Mouse (Mus musculus): ENCODE data around the gene Map4k2.
"Not testable (repeated sequence)": the region's sequence is repeated elsewhere in the genome, so short reads cannot be mapped to it uniquely, and the experiment has no call there.

Map4k2 gene

GRCm38 (mm10) chr19:6340524-6341452, at the start of gene Map4k2:
Map4k2 (plus strand) TSS chr19:6341135.
- DNase-seq (ENCODE audit: low read depth) = no peak

GRCm38 (mm10) chr19:6292262-6292661, 48.7 kb upstream of the Map4k2 start:
- no peak for DNase-seq (ENCODE audit: low read depth)

DNA sequence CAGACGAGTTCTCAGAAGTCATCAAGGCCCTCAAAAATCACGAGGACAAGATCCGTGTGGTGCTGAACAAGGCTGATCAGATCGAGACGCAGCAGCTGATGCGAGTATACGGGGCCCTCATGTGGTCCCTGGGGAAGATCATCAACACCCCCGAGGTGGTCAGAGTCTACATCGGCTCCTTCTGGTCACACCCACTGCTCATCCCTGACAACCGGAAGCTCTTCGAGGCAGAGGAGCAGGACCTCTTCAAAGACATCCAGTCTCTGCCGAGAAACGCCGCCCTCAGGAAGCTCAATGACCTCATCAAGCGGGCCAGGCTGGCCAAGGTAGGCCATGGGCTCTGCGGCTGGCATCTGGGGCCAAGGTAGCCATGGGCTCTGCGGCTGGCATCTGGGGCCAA, 46.6 kb upstream of the Map4k2 start:
- DNase-seq (ENCODE audit: low read depth) = no peak

- DNase-seq (ENCODE audit: low read depth) = no peak
Measured at GRCm38 (mm10) chr19:6296551-6297210, 44.3 kb upstream of the Map4k2 start.

- peak; percentile 78 for DNase-seq (ENCODE audit: low read depth)
Measured at GRCm38 (mm10) chr19:6297641-6298040, 43.3 kb upstream of the Map4k2 start.

DNA sequence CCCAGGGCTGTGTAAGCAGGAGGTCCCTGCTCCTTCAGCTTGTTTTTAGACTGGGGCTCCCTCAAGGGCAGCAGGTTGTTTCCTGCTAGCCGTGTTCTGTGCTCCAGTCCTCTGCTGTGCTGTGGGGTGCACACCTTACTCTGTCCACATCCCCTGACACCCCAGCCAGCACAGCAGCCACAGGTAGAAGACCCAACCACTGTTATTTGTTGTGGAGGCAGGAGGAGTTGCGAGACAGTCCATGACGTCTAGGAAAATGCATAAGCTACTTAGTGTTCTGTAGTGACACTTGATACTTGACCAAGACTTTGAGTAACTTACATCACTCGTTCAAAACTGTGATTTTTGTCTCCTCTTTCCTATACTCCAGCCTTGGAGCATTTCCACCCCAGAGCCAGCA, 41.9 kb upstream of the Map4k2 start:
- no peak for DNase-seq (ENCODE audit: low read depth)

DNA sequence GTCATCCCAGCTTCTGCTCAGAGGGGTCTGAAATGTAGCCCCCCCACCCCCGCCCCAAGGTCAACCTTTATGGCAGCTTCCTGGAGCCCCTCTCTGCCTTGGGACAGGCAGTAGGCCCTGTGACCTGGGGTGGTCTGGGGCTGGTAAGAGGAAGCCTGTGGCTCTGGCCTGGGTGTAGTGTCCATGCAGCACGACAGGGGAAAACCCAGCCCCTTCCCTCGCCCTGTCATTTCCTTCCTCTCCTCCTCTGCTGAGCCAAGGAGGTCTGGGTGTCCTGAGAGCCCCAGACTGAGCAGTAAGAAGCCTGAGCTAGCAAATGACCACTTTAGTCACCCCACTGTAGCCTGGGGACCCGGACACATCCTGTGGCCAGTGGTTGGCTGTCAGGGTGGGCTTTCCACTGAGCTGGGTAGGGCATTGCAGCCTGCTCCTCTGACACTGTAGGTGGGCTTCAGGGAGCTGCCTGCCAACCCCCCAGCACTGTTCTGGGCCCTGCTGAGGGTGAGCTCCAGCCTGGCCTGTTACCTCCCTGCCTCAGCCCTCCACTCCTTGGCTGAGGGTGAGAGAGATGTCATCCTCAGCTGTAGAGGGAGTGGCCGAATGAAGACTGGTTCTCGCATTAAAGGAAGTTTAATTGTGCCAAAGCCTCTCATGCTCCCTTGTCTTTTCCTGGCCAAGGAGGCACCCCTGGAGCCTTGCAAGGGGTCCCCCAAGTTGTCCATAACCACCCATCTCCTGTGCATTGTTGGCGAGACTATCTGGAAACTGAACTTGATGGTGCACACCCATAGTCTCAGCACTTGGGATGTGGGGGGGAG, 41.3 kb upstream of the Map4k2 start:
- DNase-seq (ENCODE audit: low read depth) = no peak

DNA sequence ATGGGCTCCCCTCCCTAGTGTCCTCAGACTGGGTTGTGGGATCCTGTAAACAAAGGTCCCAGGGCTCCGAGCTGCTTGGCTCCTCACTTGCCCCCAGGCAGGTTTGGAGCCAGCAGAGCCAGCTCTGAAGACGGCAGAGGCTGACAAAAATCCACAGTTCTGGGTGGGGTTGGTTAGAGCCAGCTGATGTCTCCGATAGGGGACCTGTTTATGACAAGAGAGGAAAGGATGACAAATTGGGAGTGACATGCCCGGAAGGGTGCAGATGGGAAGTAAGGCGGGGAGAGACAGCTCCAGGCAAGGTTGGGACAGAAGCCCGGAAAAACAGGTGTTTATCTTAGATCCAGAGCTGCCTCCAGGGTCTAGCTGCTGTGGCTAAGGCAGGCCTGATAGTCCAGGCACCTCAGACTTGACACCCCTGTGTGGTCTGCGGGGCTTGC, 40.5 kb upstream of the Map4k2 start:
- DNase-seq (ENCODE audit: low read depth) = no peak

DNA sequence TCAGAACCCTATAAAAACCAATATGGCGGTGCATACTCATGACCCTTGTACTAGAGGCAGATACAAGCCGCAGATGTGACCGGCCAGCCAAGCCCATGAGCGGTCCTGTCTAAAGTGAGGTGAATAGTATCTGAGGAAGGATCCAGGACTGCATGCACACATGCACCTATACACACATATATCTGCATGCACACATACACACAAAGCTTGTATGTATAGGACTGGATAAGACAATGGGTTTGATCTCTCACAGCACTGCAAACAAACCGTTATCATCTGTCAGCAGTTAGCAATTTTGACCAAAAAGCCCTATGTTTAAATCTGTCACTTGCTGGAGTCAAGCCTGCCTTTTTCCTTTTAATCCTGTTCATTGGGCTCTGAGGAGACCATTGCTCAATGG, 38.8 kb upstream of the Map4k2 start:
- DNase-seq (ENCODE audit: low read depth) = no peak

GRCm38 (mm10) chr19:6302522-6302921, 38.4 kb upstream of the Map4k2 start:
- DNase-seq (ENCODE audit: low read depth) = no peak

- no peak for DNase-seq (ENCODE audit: low read depth)
Measured at GRCm38 (mm10) chr19:6303831-6304230, 37.1 kb upstream of the Map4k2 start.

DNA sequence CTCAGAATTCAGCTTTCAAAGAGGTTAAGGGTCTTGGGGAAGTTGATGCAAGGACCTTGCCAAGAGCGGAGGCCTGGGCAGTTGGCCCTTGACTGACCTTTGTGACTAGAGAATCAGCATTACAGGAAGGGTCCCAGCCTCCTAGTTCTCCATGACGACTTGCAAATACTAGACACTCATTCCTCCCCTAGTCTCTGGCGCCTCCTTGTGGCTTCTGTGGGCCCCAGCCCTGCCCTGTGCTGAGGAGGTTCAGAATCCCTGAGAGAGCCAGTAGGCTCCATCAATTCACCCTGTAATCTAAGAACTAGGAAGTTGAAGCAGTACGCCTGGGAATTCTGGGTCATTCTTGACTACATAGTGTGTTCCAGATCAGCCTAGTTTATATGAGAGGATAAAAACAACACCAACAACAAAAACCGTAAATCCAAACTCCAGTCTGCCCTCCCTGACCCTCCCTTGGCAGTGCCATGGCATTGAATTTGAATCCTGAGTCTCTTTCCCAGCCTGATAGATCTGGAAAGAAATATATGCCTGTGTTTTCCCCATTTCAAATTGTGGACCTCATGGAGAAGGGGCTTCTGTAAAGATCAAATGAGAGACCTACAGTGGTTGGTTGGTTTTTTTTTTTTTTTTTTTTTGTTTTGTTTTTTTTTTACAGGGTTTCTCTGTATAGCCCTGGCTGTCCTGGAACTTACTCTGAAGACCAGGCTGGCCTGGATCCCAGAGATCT, 36.0 kb upstream of the Map4k2 start:
- peak; percentile 95 for DNase-seq (ENCODE audit: low read depth)

DNA sequence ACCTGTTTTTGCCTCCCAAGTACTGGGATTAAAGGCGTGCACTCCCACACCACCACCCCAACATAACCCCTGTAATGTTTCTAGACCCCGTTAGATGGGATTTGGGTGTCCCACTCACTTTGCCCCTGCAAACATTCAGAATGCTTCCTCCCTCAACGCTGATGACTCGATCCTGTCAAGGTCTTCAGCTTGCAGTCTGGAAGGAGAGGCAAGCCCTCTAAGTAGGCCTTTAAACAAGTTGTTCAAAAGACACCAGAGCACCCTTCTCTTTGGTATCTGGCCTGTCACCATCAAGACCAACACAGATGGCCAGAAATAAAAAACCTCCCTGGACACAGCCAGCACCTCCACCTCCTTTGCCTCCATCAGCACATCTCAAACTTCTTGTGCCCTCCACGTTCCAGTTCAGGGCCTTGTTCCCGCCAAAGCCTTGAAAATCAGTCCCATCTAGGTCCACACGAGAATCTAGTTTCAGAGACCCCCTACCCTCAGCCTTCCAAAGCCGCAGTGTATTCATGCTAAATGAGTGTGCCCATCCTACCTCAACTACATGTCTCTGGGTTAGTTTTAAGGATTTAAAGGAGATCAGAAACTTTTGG, 35.3 kb upstream of the Map4k2 start:
- no peak for DNase-seq (ENCODE audit: low read depth)

DNA sequence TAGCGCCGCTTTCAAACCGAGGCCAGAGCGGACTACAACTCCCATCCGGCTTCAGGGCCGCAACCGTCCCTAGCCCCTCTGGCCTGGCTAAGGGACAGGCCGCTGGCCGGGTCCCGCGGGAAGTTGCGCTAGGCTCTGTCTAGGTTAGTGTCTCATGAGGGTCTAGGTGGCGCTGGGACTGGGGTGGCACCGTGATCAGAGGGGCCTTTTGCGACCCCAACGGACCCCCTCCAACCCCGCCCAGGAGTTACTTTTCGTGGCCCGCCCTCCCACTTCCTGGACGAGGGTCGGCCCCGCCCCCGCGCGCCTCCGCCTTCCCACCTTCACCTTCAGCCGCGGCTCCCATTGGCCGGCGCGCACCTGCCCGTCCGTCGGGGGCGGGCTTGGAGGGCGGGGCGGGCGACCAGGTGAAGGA, 34.8 kb upstream of the Map4k2 start, which contains the start of gene Cdc42bpg:
TSS of gene Cdc42bpg (plus strand) at position 320 of the 415 bp plus-strand sequence.
- peak; percentile 68 for DNase-seq (ENCODE audit: low read depth)

DNA sequence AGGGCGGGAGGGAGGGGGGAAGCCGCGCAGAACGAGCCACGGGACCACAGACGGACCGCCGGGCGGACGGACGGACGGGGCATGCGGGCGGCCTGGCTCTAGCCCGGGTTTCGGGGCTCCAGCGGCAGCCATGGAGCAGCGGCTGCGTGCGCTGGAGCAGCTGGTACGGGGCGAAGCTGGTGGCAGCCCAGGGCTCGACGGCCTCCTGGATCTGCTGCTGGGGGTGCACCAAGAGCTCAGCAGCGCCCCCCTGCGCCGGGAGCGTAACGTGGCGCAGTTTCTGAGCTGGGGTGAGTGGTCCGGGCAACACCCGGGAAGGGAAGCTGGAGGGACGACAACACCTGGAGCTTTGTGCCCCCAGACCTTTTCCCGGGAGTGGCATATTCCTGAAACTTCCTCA, 34.3 kb upstream of the Map4k2 start:
- DNase-seq (ENCODE audit: low read depth) = peak; percentile 82

DNA sequence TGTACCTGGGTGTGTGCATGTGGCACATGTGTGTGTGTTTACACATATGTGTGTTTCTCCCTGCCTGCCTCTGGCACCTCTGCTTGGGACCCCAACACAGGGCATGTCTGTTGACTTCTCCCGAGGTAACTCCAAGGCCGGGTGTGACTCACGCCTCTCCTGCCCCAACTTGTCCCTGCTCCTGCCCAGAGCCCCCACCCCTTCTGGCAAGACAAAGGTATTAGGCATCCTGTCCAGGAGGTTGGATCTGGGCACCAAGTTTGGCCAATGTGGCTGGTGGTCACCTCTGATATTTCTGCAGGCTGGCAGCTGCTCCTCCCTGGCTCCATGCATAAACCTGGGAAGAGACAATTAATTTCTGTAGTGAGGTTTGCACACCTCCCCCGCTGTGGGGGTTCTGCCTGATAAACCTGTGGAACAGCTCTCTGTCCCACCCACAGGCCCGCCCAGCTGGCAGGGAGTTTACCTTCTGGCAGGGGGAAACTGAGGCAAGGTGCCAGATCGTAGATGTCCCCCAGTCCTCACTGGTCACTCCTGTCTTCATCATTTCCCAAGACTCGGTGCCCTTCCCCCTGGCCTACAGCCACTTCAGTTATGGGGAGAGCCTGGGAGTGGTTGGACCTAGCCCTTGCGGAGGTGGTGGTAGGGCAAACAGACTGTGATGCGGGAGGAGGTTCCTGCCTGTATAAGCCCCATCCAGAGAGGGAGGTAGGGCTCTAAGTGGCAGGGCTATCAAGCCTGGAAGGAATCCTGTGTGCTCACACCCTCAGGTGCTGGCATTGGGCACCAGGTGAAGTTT, 33.0 kb upstream of the Map4k2 start:
- no peak for DNase-seq (ENCODE audit: low read depth)

- no peak for DNase-seq (ENCODE audit: low read depth)
Measured at GRCm38 (mm10) chr19:6310181-6310580, 30.8 kb upstream of the Map4k2 start.

- DNase-seq (ENCODE audit: low read depth) = not testable (repeated sequence)
Measured at GRCm38 (mm10) chr19:6311783-6312182, 29.2 kb upstream of the Map4k2 start.

DNA sequence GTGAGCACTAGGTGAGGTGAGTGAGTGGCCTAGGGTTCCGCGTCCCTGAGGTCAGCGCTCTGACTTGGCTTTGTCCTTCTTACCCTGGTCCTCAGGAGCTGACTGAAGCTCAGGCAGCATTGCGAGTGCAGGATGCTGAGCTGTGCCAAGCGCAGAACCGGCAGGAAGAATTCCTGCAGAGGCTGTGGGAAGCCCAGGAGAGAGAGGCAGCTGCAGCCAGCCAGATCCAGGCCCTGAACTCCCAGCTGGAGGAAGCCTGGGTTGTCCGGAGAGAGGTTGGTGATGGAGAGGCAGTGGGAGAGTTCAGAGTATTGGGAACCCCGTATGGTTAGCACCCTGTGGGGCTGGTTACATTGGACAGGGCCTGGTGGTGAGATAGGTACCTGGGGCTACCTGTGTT, 27.1 kb upstream of the Map4k2 start:
- DNase-seq (ENCODE audit: low read depth) = no peak

- DNase-seq (ENCODE audit: low read depth) = no peak
Measured at GRCm38 (mm10) chr19:6314513-6314912, 26.4 kb upstream of the Map4k2 start.

Data from c-Kit-positive CD71-negative TER-119-negative erythroid progenitor cells, embryonic 14.5 days (primary cell).